Mouse (Mus musculus): Measurements from ENCODE around the gene Cdc40. TPM values are rescaled to one million over a fixed set of nuclear protein-coding genes. Genes with fewer than 3 reads are reported as not detected.
"Not testable (repeated sequence)": the region's sequence is repeated elsewhere in the genome, so short reads cannot be mapped to it uniquely, and the experiment has no call there.

The Cdc40 gene
- polyA plus RNA-seq, 1 experiment from 2014 or later = 30.2 TPM

- Histone ChIP-seq H3K36me3 (no peaks in the 10 kb centered on the region), H3K9ac (replicated peaks) (no peak overlapping the region), H3K27ac (no peak overlapping the region), H3K4me3 (replicated peaks) (no peak overlapping the region), H3K4me2 (replicated peaks) (no peak overlapping the region), H3K4me1 (replicated peaks) (no peaks in the 10 kb centered on the region), H3K27me3 (no peaks in the 10 kb centered on the region), H3K9me3 (no peaks in the 10 kb centered on the region)
- 55% methylated on average over 6 of the region's 6 CpGs for WGBS
- no peak for ATAC-seq
Observed at GRCm38 (mm10) chr10:40816471-40816870, 66.6 kb downstream of the Cdc40 start.

GRCm38 (mm10) chr10:40813627-40814026, 69.5 kb downstream of the Cdc40 start:
- Histone ChIP-seq H3K27me3 (no peaks in the 10 kb centered on the region; the same call in 1 of the 2 replicates), H3K9ac (replicated peaks) (no peak overlapping the region), H3K4me1 (replicated peaks) (no peaks in the 10 kb centered on the region), H3K27ac (no peak overlapping the region), H3K4me3 (replicated peaks) (no peak overlapping the region), H3K9me3 (no peaks in the 10 kb centered on the region), H3K36me3 (no peaks in the 10 kb centered on the region), H3K4me2 (replicated peaks) (no peak overlapping the region)
- peak; percentile 37; the same call in 1 of the 2 replicates for ATAC-seq
- 63% methylated on average over 4 of the region's 4 CpGs for WGBS

GRCm38 (mm10) chr10:40809411-40809910, 73.7 kb downstream of the Cdc40 start:
- H3K4me1 ChIP-seq (replicated peaks); H3K9me3 ChIP-seq; H3K9ac ChIP-seq (replicated peaks); H3K36me3 ChIP-seq; H3K27me3 ChIP-seq; H3K4me2 ChIP-seq (replicated peaks); H3K27ac ChIP-seq; ATAC-seq; H3K4me3 ChIP-seq (replicated peaks): not testable (repeated sequence)
- 35% methylated on average over 5 of the region's 5 CpGs for WGBS

GRCm38 (mm10) chr10:40806221-40806620, 76.9 kb downstream of the Cdc40 start:
- Histone ChIP-seq H3K4me1 (replicated peaks) (no peaks in the 10 kb centered on the region), H3K9me3 (no peaks in the 10 kb centered on the region), H3K4me2 (replicated peaks) (no peak overlapping the region), H3K27me3 (no peaks in the 10 kb centered on the region; the same call in 1 of the 2 replicates), H3K9ac (replicated peaks) (no peak overlapping the region), H3K27ac (no peak overlapping the region), H3K4me3 (replicated peaks) (no peak overlapping the region), H3K36me3 (no peaks in the 10 kb centered on the region)
- ATAC-seq = no peak
- WGBS = 87% methylated on average over 4 of the region's 4 CpGs

- no peaks in the 10 kb centered on the region for H3K36me3 ChIP-seq
- no peak overlapping the region for H3K27ac ChIP-seq
- H3K27me3 ChIP-seq = no peaks in the 10 kb centered on the region
- no peak overlapping the region for H3K4me2 ChIP-seq (replicated peaks)
- no peak for ATAC-seq
- H3K9ac ChIP-seq (replicated peaks) = no peak overlapping the region
- no peaks in the 10 kb centered on the region for H3K9me3 ChIP-seq
- no peak overlapping the region for H3K4me3 ChIP-seq (replicated peaks)
- H3K4me1 ChIP-seq (replicated peaks) = no peaks in the 10 kb centered on the region
- 73% methylated on average over 1 of the region's 1 CpGs for WGBS
Observed at GRCm38 (mm10) chr10:40805221-40805620, 77.9 kb downstream of the Cdc40 start.

GRCm38 (mm10) chr10:40792115-40792514, 91.0 kb downstream of the Cdc40 start:
- H3K9ac ChIP-seq (replicated peaks) = no peak overlapping the region
- H3K9me3 ChIP-seq = peaks cover 4% of the 10 kb centered on the region; the same call in 1 of the 2 replicates
- H3K36me3 ChIP-seq = no peaks in the 10 kb centered on the region
- H3K4me1 ChIP-seq (replicated peaks) = no peaks in the 10 kb centered on the region
- no peak overlapping the region for H3K27ac ChIP-seq
- WGBS = 84% methylated on average over 3 of the region's 3 CpGs
- H3K27me3 ChIP-seq = no peaks in the 10 kb centered on the region
- ATAC-seq = no peak
- H3K4me2 ChIP-seq (replicated peaks) = no peak overlapping the region
- no peak overlapping the region for H3K4me3 ChIP-seq (replicated peaks)

GRCm38 (mm10) chr10:40790406-40790805, 92.7 kb downstream of the Cdc40 start:
- H3K4me1 ChIP-seq (replicated peaks) = no peaks in the 10 kb centered on the region
- H3K4me2 ChIP-seq (replicated peaks) = no peak overlapping the region
- peaks cover 5% of the 10 kb centered on the region; the same call in 1 of the 2 replicates for H3K9me3 ChIP-seq
- no peak overlapping the region for H3K27ac ChIP-seq
- WGBS = 77% methylated on average over 3 of the region's 3 CpGs
- no peak overlapping the region for H3K4me3 ChIP-seq (replicated peaks)
- no peaks in the 10 kb centered on the region for H3K27me3 ChIP-seq
- ATAC-seq = no peak
- H3K9ac ChIP-seq (replicated peaks) = no peak overlapping the region
- no peaks in the 10 kb centered on the region for H3K36me3 ChIP-seq

Other genes with a start within 250 kb of the Cdc40 start
- gene Mettl24, start 200.0 kb downstream of the Cdc40 start, polyA plus RNA-seq (2015; fragmentation: Nextera tagmentation; extraction: Ambion mirVana) = 0.43 and 0.52 TPM in 2 replicates
- 93.7 and 97.1 TPM in 2 replicates for gene Wasf1, start 164 bp upstream of the Cdc40 start, polyA plus RNA-seq (2015; fragmentation: Nextera tagmentation; extraction: Ambion mirVana)
- gene Gpr6, start 189.0 kb upstream of the Cdc40 start, polyA plus RNA-seq (2015; fragmentation: Nextera tagmentation; extraction: Ambion mirVana) = 1.6 and 1.8 TPM in 2 replicates

Data from midbrain, embryonic 13.5 days (tissue).